Mouse (Mus musculus): ENCODE data around the gene Flrt1. TPM values are rescaled to one million over a fixed set of nuclear protein-coding genes. Genes with fewer than 3 reads are reported as not detected.
A peak's percentile ranks its signal among the peaks of the same experiment; 100 is the strongest.

Flrt1 gene
- polyA plus RNA-seq, 1 experiment from 2014 or later: 16.1 TPM

DNA sequence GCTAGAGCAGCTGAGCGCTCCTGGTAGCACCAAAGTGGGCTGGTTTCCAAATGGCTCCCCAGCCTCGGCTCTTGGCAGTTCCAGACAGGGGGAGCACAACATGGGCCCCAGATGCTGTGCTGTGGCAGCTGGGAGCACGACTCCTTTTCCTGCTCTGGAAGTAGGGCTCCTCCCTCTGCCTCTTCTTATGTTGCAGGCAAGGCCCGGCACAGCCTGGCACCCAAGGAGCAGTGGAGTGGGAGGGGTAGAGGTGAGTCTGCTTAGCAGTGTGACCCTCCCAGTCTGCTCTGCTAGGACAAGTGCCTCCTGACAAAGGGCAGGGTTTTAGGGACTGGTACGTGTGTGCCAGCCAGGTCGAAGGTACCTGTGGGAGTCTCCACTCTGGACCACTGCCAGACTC is 5.3 kb upstream of the Flrt1 start:
- Histone ChIP-seq H3K4me3 (replicated peaks; ENCODE audit: low read length) (no peak overlapping the region), H3K27me3 (replicated peaks; ENCODE audit: control insufficient read depth, insufficient read depth, low read length) (no peaks in the 10 kb centered on the region), H3K4me1 (replicated peaks; ENCODE audit: control insufficient read depth, insufficient read depth, low read length) (peaks cover 41% of the 10 kb centered on the region), H3K9ac (replicated peaks; ENCODE audit: low read depth, low read length) (0 out of 2 replicates have a peak overlapping the region, but pooled peaks have one; percentile 22), H3K36me3 (ENCODE audit: control insufficient read depth, insufficient read depth) (no peaks in the 10 kb centered on the region), H3K4me2 (ENCODE audit: low read length) (no peak overlapping the region), H3K27ac (ENCODE audit: low read length) (no peak overlapping the region), H3K9me3 (ENCODE audit: control insufficient read depth, low read length) (no peaks in the 10 kb centered on the region)
- WGBS: 44% methylated on average over 6 of the region's 6 CpGs
- no peak for ATAC-seq

GRCm38 (mm10) chr19:7110097-7110496 is 4.6 kb upstream of the Flrt1 start:
- no peaks in the 10 kb centered on the region for H3K9me3 ChIP-seq (ENCODE audit: control insufficient read depth, low read length)
- no peaks in the 10 kb centered on the region for H3K36me3 ChIP-seq (ENCODE audit: control insufficient read depth, insufficient read depth)
- no peak overlapping the region for H3K9ac ChIP-seq (replicated peaks; ENCODE audit: low read depth, low read length)
- ATAC-seq: no peak
- no peak overlapping the region for H3K4me3 ChIP-seq (replicated peaks; ENCODE audit: low read length)
- no peak overlapping the region for H3K4me2 ChIP-seq (ENCODE audit: low read length)
- H3K4me1 ChIP-seq (replicated peaks; ENCODE audit: control insufficient read depth, insufficient read depth, low read length): peaks cover 43% of the 10 kb centered on the region
- no peaks in the 10 kb centered on the region for H3K27me3 ChIP-seq (replicated peaks; ENCODE audit: control insufficient read depth, insufficient read depth, low read length)
- WGBS: 16% methylated on average over 5 of the region's 5 CpGs
- no peak overlapping the region for H3K27ac ChIP-seq (ENCODE audit: low read length)

DNA sequence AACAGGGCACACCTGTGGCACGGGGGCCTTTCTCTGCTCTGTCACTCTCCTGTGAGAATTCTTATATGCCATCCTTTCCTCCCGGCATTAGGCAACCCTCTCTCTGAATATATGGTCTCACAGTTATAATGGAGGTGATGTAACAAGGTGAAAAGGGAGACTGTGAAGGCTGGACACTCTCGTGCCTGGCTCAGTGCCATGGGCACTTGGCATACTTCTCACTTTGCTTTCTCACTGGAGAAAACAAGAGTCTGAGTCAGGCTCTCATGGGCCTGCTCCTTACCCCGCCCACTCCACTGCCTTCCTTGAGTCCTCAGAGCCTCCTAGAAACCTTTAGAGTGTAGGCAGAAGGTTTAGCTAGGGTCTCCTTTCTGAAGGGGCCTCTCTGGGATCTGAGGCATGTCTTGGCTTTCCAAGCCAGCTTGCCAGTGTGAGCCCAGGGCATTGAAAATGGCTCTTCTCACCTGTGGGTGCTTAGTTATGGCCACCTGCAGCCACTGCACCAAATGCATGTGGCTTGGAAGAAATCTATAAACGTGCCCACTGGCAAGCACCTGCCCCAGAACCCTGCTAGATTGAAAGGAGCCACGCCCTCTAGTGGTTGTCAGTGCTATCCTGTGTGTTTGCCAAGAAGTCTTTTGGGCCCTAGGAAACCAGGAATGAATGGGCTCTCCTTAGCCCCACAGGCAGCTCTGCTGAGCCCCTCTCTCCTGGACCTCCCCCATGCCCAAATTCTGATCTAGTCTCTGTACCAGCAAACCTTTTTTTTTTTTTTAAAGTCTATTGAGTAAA is 2.8 kb upstream of the Flrt1 start:
- Histone ChIP-seq H3K27me3 (replicated peaks; ENCODE audit: control insufficient read depth, insufficient read depth, low read length) (no peaks in the 10 kb centered on the region), H3K36me3 (ENCODE audit: control insufficient read depth, insufficient read depth) (no peaks in the 10 kb centered on the region), H3K9ac (replicated peaks; ENCODE audit: low read depth, low read length) (no peak overlapping the region), H3K4me3 (replicated peaks; ENCODE audit: low read length) (no peak overlapping the region), H3K9me3 (ENCODE audit: control insufficient read depth, low read length) (no peaks in the 10 kb centered on the region), H3K4me1 (replicated peaks; ENCODE audit: control insufficient read depth, insufficient read depth, low read length) (peaks cover 45% of the 10 kb centered on the region), H3K27ac (ENCODE audit: low read length) (no peak overlapping the region), H3K4me2 (ENCODE audit: low read length) (no peak overlapping the region)
- 31% methylated on average over 6 of the region's 6 CpGs for WGBS
- no peak for ATAC-seq

- H3K9ac ChIP-seq (replicated peaks; ENCODE audit: low read depth, low read length): no peak overlapping the region
- H3K27ac ChIP-seq (ENCODE audit: low read length): no peak overlapping the region
- H3K4me1 ChIP-seq (replicated peaks; ENCODE audit: control insufficient read depth, insufficient read depth, low read length): peaks cover 50% of the 10 kb centered on the region
- H3K36me3 ChIP-seq (ENCODE audit: control insufficient read depth, insufficient read depth): no peaks in the 10 kb centered on the region
- WGBS: 78% methylated on average over 4 of the region's 4 CpGs
- no peak overlapping the region for H3K4me3 ChIP-seq (replicated peaks; ENCODE audit: low read length)
- H3K9me3 ChIP-seq (ENCODE audit: control insufficient read depth, low read length): no peaks in the 10 kb centered on the region
- H3K4me2 ChIP-seq (ENCODE audit: low read length): no peak overlapping the region
- no peaks in the 10 kb centered on the region for H3K27me3 ChIP-seq (replicated peaks; ENCODE audit: control insufficient read depth, insufficient read depth, low read length)
- no peak for ATAC-seq
These were observed 1.6 kb upstream of the Flrt1 start for GRCm38 (mm10) chr19:7107174-7107573.

DNA sequence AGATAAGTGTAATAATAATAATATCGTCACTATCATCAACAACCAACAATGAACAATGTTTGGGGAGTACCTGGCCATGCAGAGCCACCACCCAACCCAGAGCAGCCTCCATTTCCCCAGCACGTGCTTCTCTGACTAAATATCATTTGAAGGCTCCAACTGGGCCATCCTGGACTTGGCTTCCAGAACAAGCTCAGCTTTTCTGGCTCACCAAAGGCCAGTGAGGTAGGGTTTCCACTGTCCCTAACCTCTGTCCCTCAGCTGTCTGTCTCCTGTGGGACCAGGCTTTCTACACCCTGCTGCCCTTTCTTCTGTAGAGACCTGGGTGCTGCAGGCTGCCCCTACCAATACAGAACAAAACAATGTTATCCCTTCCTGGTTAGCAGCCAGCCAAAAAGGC is 1.0 kb upstream of the Flrt1 start:
- Histone ChIP-seq H3K4me1 (replicated peaks; ENCODE audit: control insufficient read depth, insufficient read depth, low read length) (peaks cover 55% of the 10 kb centered on the region), H3K9ac (replicated peaks; ENCODE audit: low read depth, low read length) (no peak overlapping the region), H3K4me2 (ENCODE audit: low read length) (no peak overlapping the region), H3K4me3 (replicated peaks; ENCODE audit: low read length) (no peak overlapping the region), H3K9me3 (ENCODE audit: control insufficient read depth, low read length) (no peaks in the 10 kb centered on the region), H3K27me3 (replicated peaks; ENCODE audit: control insufficient read depth, insufficient read depth, low read length) (no peaks in the 10 kb centered on the region), H3K36me3 (ENCODE audit: control insufficient read depth, insufficient read depth) (no peaks in the 10 kb centered on the region), H3K27ac (ENCODE audit: low read length) (no peak overlapping the region)
- no peak for ATAC-seq
- WGBS: 91% methylated on average over 2 of the region's 2 CpGs

DNA sequence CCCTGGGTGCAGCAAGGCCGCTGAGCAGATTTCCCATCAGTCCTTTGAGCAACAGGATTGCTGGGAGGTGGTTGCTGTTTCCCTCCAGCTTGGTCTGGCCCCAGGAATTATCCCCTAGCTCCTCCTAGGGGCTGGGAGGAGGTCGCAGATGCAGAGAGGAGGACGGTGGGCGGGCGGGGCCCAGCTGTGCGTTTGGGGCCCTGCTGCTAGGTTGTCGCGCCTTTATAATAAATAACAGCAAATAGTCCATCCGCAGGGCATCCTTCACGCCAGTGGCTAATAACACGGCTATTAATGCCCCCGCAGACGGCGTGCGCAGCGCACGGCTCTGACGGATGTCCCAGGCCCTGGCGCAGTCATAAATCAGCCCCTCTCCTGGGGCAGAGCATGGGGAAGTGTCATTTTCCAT is 1.5 kb downstream of the Flrt1 start:
- H3K9me3 ChIP-seq (ENCODE audit: control insufficient read depth, low read length): no peaks in the 10 kb centered on the region
- no peaks in the 10 kb centered on the region for H3K27me3 ChIP-seq (replicated peaks; ENCODE audit: control insufficient read depth, insufficient read depth, low read length)
- no peaks in the 10 kb centered on the region for H3K36me3 ChIP-seq (ENCODE audit: control insufficient read depth, insufficient read depth)
- H3K4me1 ChIP-seq (replicated peaks; ENCODE audit: control insufficient read depth, insufficient read depth, low read length): peaks cover 42% of the 10 kb centered on the region
- no peak overlapping the region; the same call in 1 of the 2 replicates for H3K4me2 ChIP-seq (ENCODE audit: low read length)
- H3K9ac ChIP-seq (replicated peaks; ENCODE audit: low read depth, low read length): peak overlapping the region; percentile 33
- H3K4me3 ChIP-seq (replicated peaks; ENCODE audit: low read length): no peak overlapping the region
- 30% methylated on average over 19 of the region's 19 CpGs for WGBS
- 0 out of 2 replicates have a peak, but pooled peaks have one; percentile 29 for ATAC-seq
- no peak overlapping the region for H3K27ac ChIP-seq (ENCODE audit: low read length)

GRCm38 (mm10) chr19:7103349-7103992 is 2.1 kb downstream of the Flrt1 start:
- Histone ChIP-seq H3K36me3 (ENCODE audit: control insufficient read depth, insufficient read depth) (no peaks in the 10 kb centered on the region), H3K9me3 (ENCODE audit: control insufficient read depth, low read length) (no peaks in the 10 kb centered on the region), H3K9ac (replicated peaks; ENCODE audit: low read depth, low read length) (peak overlapping the region; percentile 33), H3K4me2 (ENCODE audit: low read length) (no peak overlapping the region; the same call in 1 of the 2 replicates), H3K27me3 (replicated peaks; ENCODE audit: control insufficient read depth, insufficient read depth, low read length) (no peaks in the 10 kb centered on the region), H3K4me3 (replicated peaks; ENCODE audit: low read length) (no peak overlapping the region), H3K27ac (ENCODE audit: low read length) (no peak overlapping the region), H3K4me1 (replicated peaks; ENCODE audit: control insufficient read depth, insufficient read depth, low read length) (peaks cover 37% of the 10 kb centered on the region)
- ATAC-seq: no peak
- WGBS: 54% methylated on average over 4 of the region's 4 CpGs

- Histone ChIP-seq H3K36me3 (ENCODE audit: control insufficient read depth, insufficient read depth) (no peaks in the 10 kb centered on the region), H3K9ac (replicated peaks; ENCODE audit: low read depth, low read length) (no peak overlapping the region), H3K4me3 (replicated peaks; ENCODE audit: low read length) (no peak overlapping the region), H3K27me3 (replicated peaks; ENCODE audit: control insufficient read depth, insufficient read depth, low read length) (no peaks in the 10 kb centered on the region), H3K4me1 (replicated peaks; ENCODE audit: control insufficient read depth, insufficient read depth, low read length) (peaks cover 33% of the 10 kb centered on the region), H3K4me2 (ENCODE audit: low read length) (no peak overlapping the region), H3K27ac (ENCODE audit: low read length) (no peak overlapping the region), H3K9me3 (ENCODE audit: control insufficient read depth, low read length) (no peaks in the 10 kb centered on the region)
- WGBS: 47% methylated on average over 10 of the region's 10 CpGs
- ATAC-seq: no peak
These were observed 3.5 kb downstream of the Flrt1 start for GRCm38 (mm10) chr19:7102039-7102438.

- no peak overlapping the region for H3K27ac ChIP-seq (ENCODE audit: low read length)
- peaks cover 30% of the 10 kb centered on the region for H3K4me1 ChIP-seq (replicated peaks; ENCODE audit: control insufficient read depth, insufficient read depth, low read length)
- no peak for ATAC-seq
- no peak overlapping the region for H3K4me2 ChIP-seq (ENCODE audit: low read length)
- H3K4me3 ChIP-seq (replicated peaks; ENCODE audit: low read length): no peak overlapping the region
- no peaks in the 10 kb centered on the region; the same call in 1 of the 2 replicates for H3K36me3 ChIP-seq (ENCODE audit: control insufficient read depth, insufficient read depth)
- WGBS: 78% methylated on average over 3 of the region's 3 CpGs
- no peaks in the 10 kb centered on the region for H3K27me3 ChIP-seq (replicated peaks; ENCODE audit: control insufficient read depth, insufficient read depth, low read length)
- no peak overlapping the region for H3K9ac ChIP-seq (replicated peaks; ENCODE audit: low read depth, low read length)
- no peaks in the 10 kb centered on the region for H3K9me3 ChIP-seq (ENCODE audit: control insufficient read depth, low read length)
These were observed 5.8 kb downstream of the Flrt1 start for GRCm38 (mm10) chr19:7099620-7100155.
